8 mouse cellular contexts compared by ENCODE assay signal in the genomic region with DNA sequence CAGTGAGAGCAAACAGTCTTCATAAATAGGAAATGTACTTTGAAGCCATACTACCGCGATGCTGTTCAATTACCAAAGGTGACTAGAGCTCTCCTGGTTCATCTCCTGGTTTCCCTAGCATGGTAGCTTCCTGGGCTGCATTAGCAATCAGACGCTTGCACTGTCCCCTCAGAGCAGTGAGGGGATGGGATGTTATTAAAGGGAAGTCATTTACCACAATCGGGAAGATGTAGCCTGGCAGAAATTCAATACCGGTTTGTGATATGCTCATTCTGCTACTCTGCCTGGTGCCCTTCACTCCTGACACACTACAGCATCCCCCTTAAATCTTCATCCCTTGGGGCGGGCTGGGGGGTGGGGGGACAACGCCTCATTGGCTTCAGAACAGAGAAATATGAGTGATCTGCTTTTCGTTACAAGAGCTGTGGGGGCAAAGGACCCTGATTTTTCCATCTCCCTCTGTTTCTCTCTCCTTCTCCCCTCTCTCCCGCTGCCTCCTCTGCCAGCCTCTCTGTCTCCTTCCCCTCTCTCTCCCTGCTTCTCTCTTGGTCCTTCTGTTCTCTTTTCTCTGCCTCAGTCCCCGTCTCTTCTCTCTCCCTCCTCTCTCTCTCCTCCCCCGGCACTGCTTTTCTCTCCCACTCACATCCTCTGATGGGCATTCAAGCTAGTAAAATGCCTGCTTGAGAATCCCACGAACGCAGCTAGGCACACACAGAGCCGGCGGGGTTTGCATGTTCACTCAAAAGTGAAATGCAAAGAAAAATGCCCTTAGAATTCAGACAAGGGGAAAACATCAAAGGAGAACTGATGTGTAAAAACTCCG. TPM values are rescaled to one million over a fixed set of nuclear protein-coding genes. Genes with fewer than 3 reads are reported as not detected.
DNase-seq lines count a peak whose midpoint lies in the region; ATAC-seq and TF ChIP-seq lines count a peak whose summit lies in the region.

No protein-coding gene starts in this region.

- peak overlapping the region; percentile 45 for H3K4me2 ChIP-seq in hindbrain, embryonic 11.5 days (replicated peaks; ENCODE audit: low read depth, low read length)
- H3K4me2 ChIP-seq in limb, embryonic 11.5 days (ENCODE audit: low read depth, severe bottlenecking) = peak overlapping the region; percentile 56; the same call in 1 of the 2 replicates
- peak overlapping the region; percentile 59 for H3K4me2 ChIP-seq in neural tube, embryonic 15.5 days

- peak overlapping the region; percentile 67 for H3K9ac ChIP-seq in hindbrain, embryonic 11.5 days (ENCODE audit: low read depth, low read length)
- H3K9ac ChIP-seq in limb, embryonic 11.5 days (ENCODE audit: low read length) = no peak overlapping the region
- H3K9ac ChIP-seq in neural tube, embryonic 15.5 days (replicated peaks) = peak overlapping the region; percentile 72

- H3K36me3 ChIP-seq in hindbrain, embryonic 11.5 days (ENCODE audit: control insufficient read depth, insufficient read depth, low read length) = no peaks in the 10 kb centered on the region
- no peaks in the 10 kb centered on the region for H3K36me3 ChIP-seq in limb, embryonic 11.5 days (ENCODE audit: control insufficient read depth, insufficient read depth, low read length)
- no peaks in the 10 kb centered on the region for H3K36me3 ChIP-seq in neural tube, embryonic 15.5 days

- H3K4me3 ChIP-seq in lung, adult 2 months (replicated peaks; ENCODE audit: extremely low read depth, low read depth, low read length) = peak overlapping the region; percentile 19
- H3K4me3 ChIP-seq in hindbrain, embryonic 11.5 days (ENCODE audit: low read depth, low read length) = peak overlapping the region; percentile 38
- H3K4me3 ChIP-seq in limb, embryonic 11.5 days (ENCODE audit: low read depth, low read length) = peak overlapping the region; percentile 14
- peak overlapping the region; percentile 60 for H3K4me3 ChIP-seq in neural tube, embryonic 15.5 days (replicated peaks)

- peaks cover 2% of the 10 kb centered on the region; the same call in 1 of the 2 replicates for H3K4me1 ChIP-seq in lung, adult 2 months (ENCODE audit: control insufficient read depth, insufficient read depth, low read length)
- H3K4me1 ChIP-seq in hindbrain, embryonic 11.5 days (replicated peaks; ENCODE audit: control insufficient read depth, insufficient read depth, low read length) = no peaks in the 10 kb centered on the region
- H3K4me1 ChIP-seq in limb, embryonic 11.5 days (ENCODE audit: control insufficient read depth, insufficient read depth, low read length) = peaks cover 14% of the 10 kb centered on the region
- H3K4me1 ChIP-seq in neural tube, embryonic 15.5 days = peaks cover 21% of the 10 kb centered on the region

- no peak for TF ChIP-seq CTCF in lung, adult 2 months (IDR thresholded peaks at IDR 0.05; ENCODE audit: insufficient read depth, low read length)

- peak; percentile 49; the same call in 1 of the 2 replicates for ATAC-seq in hindbrain, embryonic 11.5 days (ENCODE audit: low FRiP score)
- no peak for ATAC-seq in limb, embryonic 11.5 days (ENCODE audit: insufficient number of reproducible peaks, low FRiP score, low TSS enrichment, low read depth)
- peak; percentile 76 for ATAC-seq in neural tube, embryonic 15.5 days (ENCODE audit: low FRiP score)

- peak overlapping the region; percentile 85 for H3K27ac ChIP-seq in hindbrain, embryonic 11.5 days (ENCODE audit: low read depth, low read length)
- no peak overlapping the region for H3K27ac ChIP-seq in limb, embryonic 11.5 days (replicated peaks; ENCODE audit: low read depth, low read length)
- peak overlapping the region; percentile 93 for H3K27ac ChIP-seq in neural tube, embryonic 15.5 days (replicated peaks)

- H3K9me3 ChIP-seq in hindbrain, embryonic 11.5 days (ENCODE audit: control insufficient read depth, low read length) = no peaks in the 10 kb centered on the region
- H3K9me3 ChIP-seq in limb, embryonic 11.5 days (ENCODE audit: control insufficient read depth, low read length) = no peaks in the 10 kb centered on the region
- H3K9me3 ChIP-seq in neural tube, embryonic 15.5 days (replicated peaks) = no peaks in the 10 kb centered on the region

- 17% methylated on average over 16 of the region's 16 CpGs for WGBS in lung, adult 2 months
- 33% methylated on average over 16 of the region's 16 CpGs for WGBS in hindbrain, embryonic 11.5 days
- 30% methylated on average over 16 of the region's 16 CpGs for WGBS in limb, embryonic 11.5 days
- 4% methylated on average over 16 of the region's 16 CpGs for WGBS in neural tube, embryonic 15.5 days

- DNase-seq in lung, adult 2 months = peak; percentile 5
- DNase-seq in lung, postnatal 14 days = no peak
- DNase-seq in cerebellum, postnatal 10 days = peak; percentile 60 to 67
- peak; percentile 47 for DNase-seq in hindbrain, embryonic 11.5 days (ENCODE audit: low spot score)
- DNase-seq in limb, embryonic 11.5 days (ENCODE audit: low spot score) = peak; percentile 25
- no peak for DNase-seq in T-cell, adult 2 months (ENCODE audit: low spot score)
- no peak for DNase-seq in lung, postnatal 36 days

- TF ChIP-seq POLR2A in lung, adult 2 months (IDR thresholded peaks at IDR 0.05; ENCODE audit: borderline replicate concordance, extremely low read depth, low read depth, low read length) = no peak

- no peaks in the 10 kb centered on the region for H3K27me3 ChIP-seq in hindbrain, embryonic 11.5 days (ENCODE audit: control insufficient read depth, insufficient read depth, low read length)
- no peaks in the 10 kb centered on the region for H3K27me3 ChIP-seq in limb, embryonic 11.5 days (ENCODE audit: control insufficient read depth, insufficient read depth, low read length)
- no peaks in the 10 kb centered on the region for H3K27me3 ChIP-seq in neural tube, embryonic 15.5 days (replicated peaks)

RNA-seq across cellular contexts. Expression of a gene that starts 1.3 kb away (rescaled TPM):
- 1.2 and 2.7 TPM in 2 replicates for polyA plus RNA-seq in lung, adult 2 months (2012; rRNA removed)
- 43.3 and 43.7 TPM in 2 replicates for polyA plus RNA-seq in hindbrain, embryonic 11.5 days (2014; fragmentation: Nextera tagmentation; extraction: Ambion mirVana)
- polyA plus RNA-seq in limb, embryonic 11.5 days (2014; fragmentation: Nextera tagmentation; extraction: Ambion mirVana) = 6.4 and 7.4 TPM in 2 replicates
- polyA plus RNA-seq in neural tube, embryonic 15.5 days (2015; fragmentation: Nextera tagmentation; extraction: Ambion mirVana) = 71.7 and 82.9 TPM in 2 replicates

Comparison
In these comparisons a context has a peak if more than half of its experiments do, and no peak if none do; other contexts are left out.
1. DNase-seq: peak in lung, adult 2 months (single experiment), cerebellum, postnatal 10 days (2 of 2), hindbrain, embryonic 11.5 days (single experiment) and limb, embryonic 11.5 days (single experiment); none in lung, postnatal 14 days (single experiment), T-cell, adult 2 months (single experiment) and lung, postnatal 36 days (single experiment).
2. Peak in every context shown above with its lines, with median percentiles within 50 percentile points of each other: H3K4me3 ChIP-seq and H3K4me2 ChIP-seq.